11 mouse cellular contexts compared by ENCODE assay signal in the genomic region with DNA sequence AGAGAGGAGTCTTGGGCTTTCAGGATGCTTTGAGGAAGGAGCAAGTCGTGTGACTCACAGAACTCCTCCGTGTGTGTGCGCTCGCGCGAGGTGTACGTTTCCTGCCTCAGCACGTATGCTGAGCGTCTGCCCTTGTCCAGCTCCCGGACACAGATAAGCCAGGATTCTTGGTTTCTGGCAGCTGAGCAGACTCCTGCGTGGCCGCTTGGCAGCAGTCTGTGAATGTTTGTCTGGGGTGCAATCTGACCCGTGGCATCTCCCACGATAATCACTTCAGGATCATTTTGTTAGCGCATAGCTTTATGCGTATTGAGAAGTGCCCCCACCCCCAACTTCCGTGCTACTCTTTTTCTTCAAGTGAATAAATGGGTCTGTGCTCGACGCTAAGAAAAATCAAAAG. TPM values are rescaled to one million over a fixed set of nuclear protein-coding genes. Genes with fewer than 3 reads are reported as not detected.
DNase-seq lines count a peak whose midpoint lies in the region; ATAC-seq lines count a peak whose summit lies in the region.
"Had no signal": no experiment of that assay in that cellular context is flagged by ENCODE, and none has a peak within 500 bp of the region (broad histone marks: within the 10 kb centered on the region; RNA-seq: fewer than 3 reads in every experiment).

No protein-coding gene starts in this region.

- no peaks in the 10 kb centered on the region for H3K9me3 ChIP-seq in limb, embryonic 13.5 days
- no peaks in the 10 kb centered on the region for H3K9me3 ChIP-seq in limb, embryonic 10.5 days (replicated peaks)
- H3K9me3 ChIP-seq in heart, embryonic 14.5 days (ENCODE audit: control insufficient read depth, low read length): no peaks in the 10 kb centered on the region

- ATAC-seq in limb, embryonic 13.5 days (ENCODE audit: low FRiP score, low read depth): no peak
- no peak for ATAC-seq in heart, embryonic 14.5 days (ENCODE audit: insufficient number of reproducible peaks, insufficient read depth, low FRiP score, low read depth)

- no peak overlapping the region for H3K4me2 ChIP-seq in limb, embryonic 13.5 days (replicated peaks)
- peak overlapping the region; percentile 32 for H3K4me2 ChIP-seq in heart, embryonic 14.5 days (ENCODE audit: low read length)

- no peak overlapping the region for H3K4me3 ChIP-seq in limb, embryonic 13.5 days
- no peak overlapping the region for H3K4me3 ChIP-seq in limb, embryonic 10.5 days
- no peak overlapping the region for H3K4me3 ChIP-seq in heart, embryonic 14.5 days (ENCODE audit: control insufficient read depth in 1 of 2, insufficient read depth in 1 of 2, low read depth in 1 of 2, low read length in 2 of 2)

- H3K9ac ChIP-seq in limb, embryonic 13.5 days: 0 out of 2 replicates have a peak overlapping the region, but pooled peaks have one; percentile 13
- peak overlapping the region; percentile 44; the same call in 1 of the 2 replicates for H3K9ac ChIP-seq in heart, embryonic 14.5 days (ENCODE audit: low read length)

- H3K27ac ChIP-seq in limb, embryonic 13.5 days: peak overlapping the region; percentile 28; the same call in 1 of the 2 replicates
- no peak overlapping the region for H3K27ac ChIP-seq in limb, embryonic 10.5 days
- H3K27ac ChIP-seq in heart, embryonic 14.5 days (replicated peaks in 1 of 2; ENCODE audit: control insufficient read depth in 1 of 2, insufficient read depth in 1 of 2, low read depth in 2 of 2, low read length in 2 of 2): peak overlapping the region; percentile 33 to 91

- H3K27me3 ChIP-seq in limb, embryonic 13.5 days: no peaks in the 10 kb centered on the region
- H3K27me3 ChIP-seq in limb, embryonic 10.5 days (ENCODE audit: low read depth, poor library complexity, severe bottlenecking): no peaks in the 10 kb centered on the region
- H3K27me3 ChIP-seq in heart, embryonic 14.5 days (ENCODE audit: control insufficient read depth, insufficient read depth, low read length): no peaks in the 10 kb centered on the region

- peaks cover 50% of the 10 kb centered on the region for H3K4me1 ChIP-seq in limb, embryonic 13.5 days
- peaks cover 47% of the 10 kb centered on the region for H3K4me1 ChIP-seq in limb, embryonic 10.5 days
- peaks cover 66 to 81% of the 10 kb centered on the region in 2 experiments for H3K4me1 ChIP-seq in heart, embryonic 14.5 days (ENCODE audit: control insufficient read depth in 2 of 2, insufficient read depth in 2 of 2, low read length in 2 of 2)

- peak; percentile 61 for DNase-seq in adrenal gland, postnatal 10 days
- DNase-seq in adrenal gland, adult 8-10 months: no peak
- no peak for DNase-seq in limb, embryonic 10.5 days (ENCODE audit: low spot score)
- DNase-seq in adrenal gland, postnatal 14 days: peak; percentile 74
- no peak for DNase-seq in layer of hippocampus, postnatal 36 days
- DNase-seq in layer of hippocampus, adult 9-10 months (ENCODE audit: low spot score): no peak
- DNase-seq: B cell, adult 2 months had no signal

- H3K36me3 ChIP-seq in limb, embryonic 13.5 days: peaks cover 26% of the 10 kb centered on the region
- H3K36me3 ChIP-seq in limb, embryonic 10.5 days: peaks cover 36% of the 10 kb centered on the region
- H3K36me3 ChIP-seq in heart, embryonic 14.5 days (ENCODE audit: control insufficient read depth, insufficient read depth, low read length): peaks cover 5% of the 10 kb centered on the region; the same call in 1 of the 2 replicates

- 82% methylated on average over 19 of the region's 19 CpGs for WGBS in limb, embryonic 13.5 days
- WGBS in limb, embryonic 10.5 days: 84% methylated on average over 19 of the region's 19 CpGs
- WGBS in heart, embryonic 14.5 days: 15% methylated on average over 19 of the region's 19 CpGs

RNA-seq across cellular contexts. Expression of gene Wbp1l, which starts 20.1 kb away (rescaled TPM):
- 100 to 1,000 TPM; 122 to 123 TPM for total RNA-seq in adrenal gland, postnatal 10 days (2021)
- total RNA-seq in adrenal gland, adult 8-10 months (2022): 100 to 1,000 TPM; 149 to 232 (median 189) TPM
- 47.7 and 49.9 TPM in 2 replicates for polyA plus RNA-seq in limb, embryonic 13.5 days (2015; fragmentation: Nextera tagmentation; extraction: Ambion mirVana)
- 49.8 and 52.3 TPM in 2 replicates for polyA plus RNA-seq in limb, embryonic 10.5 days (2016; fragmentation: Nextera tagmentation; extraction: Ambion mirVana)
- total RNA-seq in adrenal gland, postnatal 14 days (2021): 132 and 137 TPM in 2 replicates
- polyA plus RNA-seq in heart, embryonic 14.5 days (2014; fragmentation: Nextera tagmentation; extraction: Ambion mirVana): 48.8 and 49.3 TPM in 2 replicates
- 10 to 100 TPM; 39.9 to 40.8 TPM for total RNA-seq in layer of hippocampus, postnatal 36 days (2021)

RNA-seq across cellular contexts. Expression of gene Sfxn2, which starts 45.8 kb away (rescaled TPM):
- total RNA-seq in adrenal gland, postnatal 10 days (2021): 10 to 100 TPM; 11.2 to 16.4 TPM
- total RNA-seq in adrenal gland, adult 8-10 months (2022): 10 to 100 TPM in 3 of 4 experiments, 1 to 10 TPM in 1; 7.0 to 16.4 (median 12.0) TPM
- 27.8 and 28.1 TPM in 2 replicates for polyA plus RNA-seq in limb, embryonic 13.5 days (2015; fragmentation: Nextera tagmentation; extraction: Ambion mirVana)
- polyA plus RNA-seq in limb, embryonic 10.5 days (2016; fragmentation: Nextera tagmentation; extraction: Ambion mirVana): 19.0 and 21.7 TPM in 2 replicates
- 11.5 and 12.7 TPM in 2 replicates for total RNA-seq in adrenal gland, postnatal 14 days (2021)
- 8.0 and 8.8 TPM in 2 replicates for polyA plus RNA-seq in heart, embryonic 14.5 days (2014; fragmentation: Nextera tagmentation; extraction: Ambion mirVana)
- 1 to 10 TPM; 4.9 to 8.5 TPM for total RNA-seq in layer of hippocampus, postnatal 36 days (2021)

RNA-seq across cellular contexts. Expression of gene Arl3, which starts 46.0 kb away (rescaled TPM):
- 10 to 100 TPM; 41.7 to 43.0 TPM for total RNA-seq in adrenal gland, postnatal 10 days (2021)
- 10 to 100 TPM; 39.0 to 81.8 (median 61.0) TPM for total RNA-seq in adrenal gland, adult 8-10 months (2022)
- polyA plus RNA-seq in limb, embryonic 13.5 days (2015; fragmentation: Nextera tagmentation; extraction: Ambion mirVana): 178 and 183 TPM in 2 replicates
- polyA plus RNA-seq in limb, embryonic 10.5 days (2016; fragmentation: Nextera tagmentation; extraction: Ambion mirVana): 164 and 173 TPM in 2 replicates
- 57.0 and 60.7 TPM in 2 replicates for total RNA-seq in adrenal gland, postnatal 14 days (2021)
- 54.4 and 72.5 TPM in 2 replicates for polyA plus RNA-seq in heart, embryonic 14.5 days (2014; fragmentation: Nextera tagmentation; extraction: Ambion mirVana)
- total RNA-seq in layer of hippocampus, postnatal 36 days (2021): 100 to 1,000 TPM; 123 to 126 TPM

RNA-seq across cellular contexts. Expression of gene Cyp17a1, which starts 54.0 kb away (rescaled TPM):
- 1 to 10 TPM; 1.3 to 9.6 TPM for total RNA-seq in adrenal gland, postnatal 10 days (2021)
- total RNA-seq in adrenal gland, adult 8-10 months (2022): 1 to 10 TPM; 1.7 to 3.9 (median 3.1) TPM
- 0.05 TPM in 1 of 2 replicates, not detected in the other for polyA plus RNA-seq in limb, embryonic 13.5 days (2015; fragmentation: Nextera tagmentation; extraction: Ambion mirVana)
- polyA plus RNA-seq in limb, embryonic 10.5 days (2016; fragmentation: Nextera tagmentation; extraction: Ambion mirVana): not detected in 2 replicates
- 10.6 and 12.0 TPM in 2 replicates for total RNA-seq in adrenal gland, postnatal 14 days (2021)
- 1.6 and 1.8 TPM in 2 replicates for polyA plus RNA-seq in heart, embryonic 14.5 days (2014; fragmentation: Nextera tagmentation; extraction: Ambion mirVana)
- total RNA-seq in layer of hippocampus, postnatal 36 days (2021): not detected
- total RNA-seq: gastrocnemius, postnatal 4 days had no signal
- polyA plus RNA-seq: limb, embryonic 11.5 days had no signal

Comparison
In these comparisons a context has a peak if more than half of its experiments do, and no peak if none do; other contexts are left out.
1. DNase-seq: peak in adrenal gland, postnatal 10 days (single experiment) and adrenal gland, postnatal 14 days (single experiment); none in adrenal gland, adult 8-10 months (single experiment), limb, embryonic 10.5 days (single experiment), layer of hippocampus, postnatal 36 days (0 of 2) and layer of hippocampus, adult 9-10 months (single experiment).